Mouse (Mus musculus): ENCODE measurements around the gene Btg1.

Btg1 gene

GRCm38 (mm10) chr10:96630110-96630509 lies 13.3 kb downstream of the Btg1 start:
- DNase-seq (ENCODE audit: low read depth, low spot score) = no peak

GRCm38 (mm10) chr10:96631066-96631711 lies 14.4 kb downstream of the Btg1 start:
- DNase-seq (ENCODE audit: low read depth, low spot score) = no peak

- no peak for DNase-seq (ENCODE audit: low read depth, low spot score)
Observed at GRCm38 (mm10) chr10:96632271-96633144, 15.7 kb downstream of the Btg1 start.

GRCm38 (mm10) chr10:96633145-96633516 lies 16.3 kb downstream of the Btg1 start:
- no peak for DNase-seq (ENCODE audit: low read depth, low spot score)

GRCm38 (mm10) chr10:96635472-96635871 lies 18.7 kb downstream of the Btg1 start:
- no peak for DNase-seq (ENCODE audit: low read depth, low spot score)

GRCm38 (mm10) chr10:96638477-96638876 lies 21.7 kb downstream of the Btg1 start:
- DNase-seq (ENCODE audit: low read depth, low spot score) = no peak

GRCm38 (mm10) chr10:96642014-96642413 lies 25.2 kb downstream of the Btg1 start:
- DNase-seq (ENCODE audit: low read depth, low spot score) = no peak

GRCm38 (mm10) chr10:96642751-96643150 lies 25.9 kb downstream of the Btg1 start:
- no peak for DNase-seq (ENCODE audit: low read depth, low spot score)

- DNase-seq (ENCODE audit: low read depth, low spot score) = no peak
Observed at GRCm38 (mm10) chr10:96645183-96645582, 28.4 kb downstream of the Btg1 start.

- peak; percentile 46 for DNase-seq (ENCODE audit: low read depth, low spot score)
Observed at GRCm38 (mm10) chr10:96646024-96646866, 29.4 kb downstream of the Btg1 start.

- DNase-seq (ENCODE audit: low read depth, low spot score) = no peak
Observed at GRCm38 (mm10) chr10:96646867-96647462, 30.2 kb downstream of the Btg1 start.

GRCm38 (mm10) chr10:96648161-96648561 lies 31.4 kb downstream of the Btg1 start:
- DNase-seq (ENCODE audit: low read depth, low spot score) = no peak

- DNase-seq (ENCODE audit: low read depth, low spot score) = no peak
Observed at GRCm38 (mm10) chr10:96649524-96649923, 32.7 kb downstream of the Btg1 start.

GRCm38 (mm10) chr10:96652372-96652771 lies 35.6 kb downstream of the Btg1 start:
- no peak for DNase-seq (ENCODE audit: low read depth, low spot score)

- DNase-seq (ENCODE audit: low read depth, low spot score) = no peak
Observed at GRCm38 (mm10) chr10:96653030-96653429, 36.2 kb downstream of the Btg1 start.

- DNase-seq (ENCODE audit: low read depth, low spot score) = no peak
Observed at GRCm38 (mm10) chr10:96654079-96654478, 37.3 kb downstream of the Btg1 start.

GRCm38 (mm10) chr10:96654576-96654975 lies 37.8 kb downstream of the Btg1 start:
- no peak for DNase-seq (ENCODE audit: low read depth, low spot score)

GRCm38 (mm10) chr10:96655066-96655465 lies 38.3 kb downstream of the Btg1 start:
- DNase-seq (ENCODE audit: low read depth, low spot score) = no peak

GRCm38 (mm10) chr10:96656176-96656575 lies 39.4 kb downstream of the Btg1 start:
- DNase-seq (ENCODE audit: low read depth, low spot score) = no peak

GRCm38 (mm10) chr10:96658906-96659305 lies 42.1 kb downstream of the Btg1 start:
- DNase-seq (ENCODE audit: low read depth, low spot score) = no peak

GRCm38 (mm10) chr10:96660280-96660985 lies 43.6 kb downstream of the Btg1 start:
- DNase-seq (ENCODE audit: low read depth, low spot score) = no peak

Measured in embryo, embryonic 11.5 days (tissue).